Mouse (Mus musculus) right cerebral cortex, adult 2 months (tissue): ENCODE data around the gene Gm20388.

Experiments
- DNase-seq, 2 experiments: peaks; one replicate each; pipeline ENCODE4 v3.0.0; 2021 to 2022; ENCODE audit warnings: low spot score in 2 of 2

The Gm20388 gene

DNA sequence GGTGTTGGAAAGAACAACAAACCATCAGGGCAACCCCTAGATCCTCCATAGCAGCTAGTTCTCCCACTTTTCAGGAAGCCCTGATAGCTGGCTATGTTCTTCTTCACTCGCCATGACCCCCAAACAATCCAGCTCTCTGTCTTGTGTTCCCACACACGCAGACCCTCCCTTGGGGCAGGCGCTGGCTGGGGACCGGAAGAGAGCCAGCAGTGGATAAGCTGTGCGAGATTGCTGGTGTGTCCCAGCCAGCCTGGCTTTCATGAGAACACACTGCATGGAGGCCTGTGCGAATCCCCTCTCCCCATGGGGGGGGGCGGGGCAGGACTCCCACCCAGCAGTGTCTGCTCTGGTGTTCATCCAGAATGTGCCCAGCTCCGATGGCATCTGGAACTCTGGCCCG, 1278.4 kb downstream of the Gm20388 start:
- DNase-seq = no peak

DNA sequence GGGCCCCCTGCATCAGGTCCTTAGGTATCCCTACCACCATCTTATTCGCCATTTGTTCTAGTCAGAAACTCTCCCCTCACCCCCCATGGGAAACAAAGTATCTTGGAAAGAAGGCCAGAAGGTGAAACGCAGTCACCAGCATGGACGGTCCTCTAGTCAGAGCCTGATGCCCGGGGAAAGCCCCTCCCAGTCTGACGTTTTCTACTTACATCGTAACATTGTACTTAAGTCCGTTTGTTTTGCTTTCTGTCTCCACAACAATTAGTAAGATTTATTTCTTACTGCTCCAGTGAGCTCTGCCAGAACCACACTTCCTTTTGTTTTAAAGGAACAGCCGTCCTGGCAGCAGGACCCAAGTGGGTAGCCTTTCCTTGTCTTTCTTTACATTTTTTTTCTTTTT, 1281.8 kb downstream of the Gm20388 start:
- no peak for DNase-seq

DNA sequence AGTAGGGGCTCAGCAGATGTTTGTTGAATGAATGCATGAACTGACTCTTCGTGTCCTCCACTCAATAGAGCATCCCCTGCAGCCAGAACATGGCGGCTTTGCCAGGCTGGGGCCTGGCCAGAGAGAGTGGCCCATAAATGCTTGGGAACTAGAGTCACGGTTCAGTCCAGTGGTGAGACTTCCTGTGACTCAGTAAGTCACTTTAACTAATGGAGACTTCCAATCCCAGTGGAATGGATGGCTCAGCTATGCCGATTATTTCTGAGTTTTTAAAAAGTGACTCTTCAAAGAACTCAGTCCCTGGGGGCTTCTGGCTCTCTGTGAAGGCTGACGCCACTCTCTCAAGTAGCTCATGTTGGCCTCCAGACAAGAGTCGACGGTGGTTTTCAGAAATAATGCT, 1285.3 kb downstream of the Gm20388 start:
- DNase-seq = no peak

DNA sequence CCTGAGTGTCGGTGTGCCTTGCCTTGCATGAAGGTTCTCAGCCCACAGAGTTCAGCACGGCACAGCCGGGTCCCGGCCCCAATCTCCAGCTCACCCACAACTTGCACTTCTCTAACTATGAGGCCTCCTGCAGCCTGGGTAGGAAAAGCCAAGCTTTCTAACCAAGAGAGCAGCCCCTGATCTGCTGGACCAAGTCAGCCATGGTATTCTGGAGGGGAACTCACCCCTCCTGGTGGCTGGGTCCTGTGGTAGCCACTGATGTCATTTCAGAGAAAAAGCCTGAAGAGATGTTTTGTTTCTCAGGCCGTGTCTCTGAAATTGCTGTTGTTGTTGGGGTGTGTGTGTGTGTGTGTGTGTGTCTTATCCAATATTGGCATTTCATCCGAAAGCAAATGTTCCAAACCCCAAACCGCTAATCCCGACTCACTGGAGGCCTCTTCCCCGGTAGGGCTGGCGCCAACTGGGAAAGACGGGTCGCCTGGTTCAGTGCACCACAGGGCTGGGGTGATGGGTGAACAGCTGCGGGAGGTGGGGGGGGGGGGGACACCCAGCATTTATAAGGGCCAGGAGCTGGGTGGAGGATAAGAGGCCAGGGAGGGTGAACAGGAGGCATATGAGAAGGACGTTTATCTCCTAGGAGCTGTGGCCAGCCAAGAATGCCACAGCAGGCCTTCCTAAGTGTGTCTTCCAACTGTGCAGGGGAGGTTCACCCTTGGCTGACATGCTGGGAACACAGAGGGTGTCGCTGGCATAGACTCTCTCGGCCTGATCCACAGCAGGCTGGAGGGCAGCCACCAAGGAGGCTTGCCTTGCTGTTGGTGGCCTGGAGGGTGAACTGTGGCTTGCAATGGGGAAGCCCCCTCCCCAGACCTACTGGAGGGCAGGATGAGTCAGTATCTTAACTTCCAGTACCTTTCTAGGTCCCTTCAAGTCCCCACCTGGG, 1286.4 kb downstream of the Gm20388 start:
- no peak for DNase-seq

DNA sequence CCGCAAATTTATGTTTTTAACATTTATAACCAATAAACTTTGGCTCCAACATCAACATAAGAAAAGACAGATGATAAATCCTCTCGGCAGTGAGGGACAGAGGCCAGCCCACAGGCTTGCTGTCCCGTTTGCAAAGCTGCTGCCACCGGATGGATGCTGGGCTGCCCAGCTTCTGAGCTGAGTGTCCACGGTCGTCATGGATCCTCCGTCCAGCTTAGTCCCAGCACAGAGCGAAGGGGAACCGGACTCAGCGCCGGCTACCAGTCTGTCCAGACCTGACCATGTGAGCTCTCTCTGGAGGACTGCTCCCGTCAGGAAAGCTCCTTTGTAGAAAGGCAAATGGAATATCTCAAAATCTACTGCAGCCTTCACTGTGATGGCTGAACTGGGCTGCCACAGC, 1289.4 kb downstream of the Gm20388 start:
- no peak for DNase-seq

DNA sequence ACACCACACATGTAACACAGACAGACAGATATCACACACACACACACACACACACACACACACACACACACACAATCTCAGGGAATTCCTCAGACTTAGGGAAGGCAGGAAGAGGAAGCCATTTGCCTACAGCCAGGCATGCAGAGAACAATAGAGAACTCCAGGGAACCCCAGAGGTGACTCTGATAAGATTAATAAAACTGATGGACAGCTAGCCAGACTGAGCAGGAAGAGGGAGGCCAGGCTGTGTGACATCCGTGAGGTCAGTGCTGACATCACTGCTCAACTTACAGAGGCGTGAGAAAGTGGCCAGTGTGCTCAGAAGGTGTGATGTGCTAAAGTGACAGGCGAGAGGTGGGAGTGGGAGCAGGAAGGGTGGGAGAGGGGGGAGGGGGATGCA, 1290.3 kb downstream of the Gm20388 start:
- DNase-seq = no peak

DNA sequence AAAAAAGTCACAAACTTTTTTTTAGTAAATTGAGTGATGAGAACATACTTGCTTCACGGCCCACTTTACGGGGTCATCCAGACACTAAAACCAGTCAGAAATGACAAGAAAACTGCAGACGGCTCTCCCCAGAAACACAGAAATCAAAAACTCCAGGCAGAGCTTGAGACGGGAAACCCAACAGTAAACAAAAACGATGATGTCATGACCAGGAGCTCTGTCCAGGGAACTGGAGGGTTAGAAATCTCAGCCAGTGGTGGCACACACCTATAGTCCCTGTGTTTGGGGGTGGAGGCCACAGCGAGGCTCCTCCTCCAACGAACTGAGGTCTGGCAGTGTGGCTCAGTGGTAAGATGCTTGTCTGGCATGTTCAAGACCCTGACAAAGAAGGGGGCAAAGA, 1291.0 kb downstream of the Gm20388 start:
- DNase-seq = no peak

DNA sequence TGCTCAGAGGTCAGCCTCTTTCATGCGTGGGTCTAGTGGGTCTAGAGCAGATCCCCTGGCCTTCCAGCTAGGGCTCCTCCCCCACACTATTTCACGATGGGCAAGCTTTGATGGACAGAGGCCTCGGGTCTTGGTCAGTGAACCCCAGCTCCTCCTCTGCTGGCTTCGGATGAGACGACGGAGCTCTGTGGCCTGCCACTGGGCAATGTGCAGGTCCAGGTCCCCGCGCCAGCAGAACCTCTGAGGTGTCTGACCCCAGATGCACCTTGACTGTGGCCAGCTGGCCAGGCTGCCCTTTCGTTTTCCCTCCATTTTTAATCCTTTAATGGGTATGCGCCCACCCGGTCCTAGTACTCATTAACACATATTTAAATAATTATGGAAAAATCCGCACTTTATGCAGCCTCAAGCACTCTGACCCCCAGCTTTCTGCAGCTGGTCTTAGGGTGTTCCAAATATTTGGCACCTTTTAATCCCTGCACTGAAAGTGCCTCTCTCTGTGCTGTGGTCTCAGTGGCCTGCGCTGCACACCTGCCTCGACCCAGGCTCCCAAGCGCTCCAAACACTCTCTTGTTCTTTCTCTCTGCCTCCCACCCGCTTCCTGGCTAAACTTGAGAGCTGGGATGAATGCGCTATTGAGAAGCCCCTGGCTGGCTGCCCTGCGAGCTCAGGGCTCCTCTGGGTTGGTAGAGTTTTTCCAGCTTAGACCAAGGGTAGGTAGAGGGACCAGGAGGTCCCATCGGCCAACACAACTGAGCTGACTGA, 1293.2 kb downstream of the Gm20388 start:
- DNase-seq = peak; percentile 24 to 56

DNA sequence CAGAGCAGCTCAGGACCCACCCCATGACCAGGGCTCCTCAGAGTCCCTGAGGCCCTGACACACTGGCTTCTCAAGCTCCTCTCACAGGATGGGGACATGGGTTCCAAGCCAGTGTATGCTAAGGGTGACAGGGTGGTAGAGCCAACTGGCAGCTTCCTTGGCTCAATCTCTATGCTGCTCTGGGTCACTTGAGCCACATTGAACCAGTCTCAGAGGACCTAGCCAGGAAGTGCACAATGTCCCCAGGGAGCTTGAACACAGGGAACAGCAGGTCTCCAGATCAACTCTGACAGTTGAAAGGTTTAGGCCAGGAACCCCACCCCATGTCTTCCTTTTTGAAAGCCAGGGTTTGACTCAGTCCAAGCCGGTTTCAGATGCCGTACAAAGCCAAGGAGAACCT, 1296.5 kb downstream of the Gm20388 start:
- no peak for DNase-seq

DNA sequence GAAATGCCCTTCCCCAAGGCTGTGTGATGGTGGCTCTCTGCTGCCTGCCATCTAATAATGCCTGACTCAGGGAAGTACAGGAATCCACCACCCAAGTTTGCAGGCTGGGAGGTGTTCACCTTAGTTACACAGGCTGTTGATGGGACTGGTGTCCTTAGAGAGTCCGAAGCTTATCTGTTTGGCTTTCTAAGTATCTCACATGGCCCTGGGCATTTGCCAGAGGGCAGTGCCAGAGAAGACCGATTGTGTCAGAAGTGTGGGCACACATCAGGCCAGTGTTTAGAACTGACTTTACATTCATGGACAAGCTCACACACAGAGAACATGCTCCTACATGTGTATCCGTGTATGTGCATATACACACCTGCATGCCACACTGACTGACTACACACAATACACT, 1300.0 kb downstream of the Gm20388 start:
- DNase-seq = no peak

DNA sequence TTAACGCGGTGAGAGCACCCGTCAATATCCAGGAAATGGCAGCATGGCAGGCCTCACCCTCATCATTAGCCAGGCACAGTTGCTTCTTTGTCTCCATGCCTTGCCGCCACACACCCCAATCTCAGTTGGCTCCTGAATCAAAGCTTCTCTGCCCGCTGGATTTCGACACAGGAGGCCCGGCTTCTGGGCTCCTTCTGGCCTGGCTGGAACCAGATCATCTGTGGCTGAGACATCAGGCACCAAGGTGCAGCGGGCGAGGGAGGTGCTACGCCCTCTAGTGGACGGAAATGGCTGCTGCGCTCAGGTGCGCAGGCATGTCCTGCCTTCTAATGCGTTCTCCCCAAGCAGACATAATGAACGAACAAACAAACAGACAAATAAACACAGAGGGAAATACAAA, 1302.6 kb downstream of the Gm20388 start:
- no peak for DNase-seq

DNA sequence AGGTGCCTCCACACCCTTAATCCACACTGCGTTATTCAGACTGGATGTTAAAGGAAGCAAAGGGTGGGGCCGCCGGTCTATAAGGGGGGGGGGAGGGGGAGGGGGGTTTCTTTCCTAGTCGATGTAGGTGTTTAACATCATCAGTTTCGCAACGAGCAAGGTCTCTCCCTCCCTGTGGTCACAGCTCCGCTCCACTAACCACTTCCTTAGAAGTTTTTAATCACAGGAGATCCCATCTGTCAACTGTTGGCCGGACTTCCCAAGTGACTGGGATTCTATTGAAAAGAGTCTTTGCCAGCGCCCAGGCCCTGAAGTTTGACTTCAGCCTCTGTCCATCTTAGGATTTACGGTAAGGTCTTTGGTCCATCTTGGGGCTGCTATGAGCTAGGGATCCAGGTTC, 1303.0 kb downstream of the Gm20388 start:
- DNase-seq = no peak

DNA sequence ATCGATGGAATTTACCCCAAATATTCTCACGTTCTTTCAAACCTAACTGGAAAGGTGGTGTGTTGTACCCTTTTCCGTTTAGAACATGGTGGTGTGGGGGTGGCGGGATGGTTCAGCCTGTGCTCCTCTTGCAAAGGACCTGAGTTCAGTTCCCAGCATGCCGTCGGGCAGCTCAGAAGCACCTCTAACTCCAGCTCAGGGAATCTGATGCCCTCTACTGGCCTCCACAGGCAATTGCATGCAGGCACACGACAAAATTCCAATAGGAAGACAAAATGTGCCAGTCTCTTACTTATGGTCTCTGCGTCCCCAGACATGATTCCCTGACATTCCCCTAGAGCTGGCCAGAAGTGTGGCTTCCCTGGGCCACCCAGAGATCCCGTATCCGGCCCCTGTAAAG, 1304.3 kb downstream of the Gm20388 start:
- DNase-seq = no peak

DNA sequence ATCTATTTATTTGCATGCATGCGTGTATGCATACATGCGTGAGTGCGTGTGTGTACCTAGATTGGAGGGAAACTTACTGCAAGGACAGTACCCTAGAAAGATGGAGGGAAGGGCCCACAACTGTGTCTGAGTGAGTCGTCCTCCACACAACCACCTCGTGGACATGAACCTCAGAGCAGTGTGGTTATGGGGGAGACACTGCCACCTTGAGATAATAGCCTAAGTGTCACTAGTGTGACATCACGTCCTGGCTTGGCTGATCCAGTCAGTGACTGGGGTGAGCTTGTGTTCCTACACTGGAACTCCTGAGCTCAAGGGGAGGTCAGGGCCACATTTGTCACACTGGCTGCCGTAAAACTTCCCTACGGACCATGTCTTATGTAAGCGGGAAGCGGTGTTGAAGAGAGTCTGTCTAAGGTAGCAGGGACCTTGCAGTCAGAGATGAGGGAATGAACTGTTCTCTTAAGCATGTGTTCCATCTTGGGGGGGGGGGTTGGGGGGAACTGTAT, 1305.9 kb downstream of the Gm20388 start:
- DNase-seq = no peak

DNA sequence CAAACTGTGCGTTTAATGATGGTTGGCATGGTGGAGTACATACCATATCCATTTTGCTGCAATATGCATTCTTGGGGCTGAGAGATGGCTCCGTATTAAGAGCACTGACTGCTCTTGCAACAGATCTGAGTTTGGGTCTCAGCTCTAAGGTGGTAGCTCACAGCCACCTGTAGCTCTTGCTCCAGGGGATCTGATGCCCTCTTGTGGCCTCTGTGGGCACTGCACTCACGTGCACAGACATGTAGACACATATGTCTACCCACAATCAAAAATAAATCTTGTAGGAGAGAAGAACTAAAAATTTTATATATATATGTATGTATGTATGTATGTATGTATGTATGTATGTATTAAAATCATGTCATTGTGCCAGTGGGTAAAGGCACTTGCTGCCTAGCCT, 1307.8 kb downstream of the Gm20388 start:
- no peak for DNase-seq

DNA sequence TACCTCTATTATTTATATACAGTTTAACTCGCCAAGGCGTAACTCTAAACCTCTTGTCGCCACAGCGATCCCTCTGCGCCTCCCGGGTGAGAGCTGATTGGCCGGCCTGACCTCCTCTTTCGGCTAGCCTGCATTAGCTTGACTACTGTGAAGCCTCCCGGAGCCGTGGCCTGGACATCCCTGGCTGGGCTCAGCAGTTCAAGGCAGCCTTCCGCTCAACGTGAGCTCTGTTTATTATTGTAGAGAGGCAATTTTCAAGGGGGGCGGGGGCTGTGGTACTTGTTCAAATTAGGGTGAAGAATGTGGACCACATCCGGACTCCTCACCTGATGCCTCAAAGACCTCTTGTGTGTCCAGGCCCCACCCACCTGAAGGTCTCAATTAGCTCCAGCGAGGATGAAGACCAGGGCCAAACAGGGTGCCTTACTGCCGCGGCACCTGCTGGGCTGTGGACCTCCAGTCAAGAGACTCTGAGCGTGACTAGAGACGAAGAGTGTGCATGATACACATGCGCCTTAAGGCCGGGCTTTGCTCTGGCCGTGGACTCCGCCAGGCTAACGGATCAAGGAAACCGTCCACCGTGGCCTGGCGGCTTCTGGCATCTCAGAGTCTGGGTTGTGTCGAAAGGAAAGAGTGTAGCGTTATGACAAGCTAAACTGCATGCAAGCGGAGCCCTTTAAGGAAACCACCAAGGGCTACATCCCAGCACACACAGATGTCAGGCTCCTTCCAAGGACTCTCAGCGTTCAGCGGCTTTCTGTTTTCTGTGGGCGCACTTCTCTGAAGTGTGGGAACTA, 1309.7 kb downstream of the Gm20388 start:
- no peak for DNase-seq

DNA sequence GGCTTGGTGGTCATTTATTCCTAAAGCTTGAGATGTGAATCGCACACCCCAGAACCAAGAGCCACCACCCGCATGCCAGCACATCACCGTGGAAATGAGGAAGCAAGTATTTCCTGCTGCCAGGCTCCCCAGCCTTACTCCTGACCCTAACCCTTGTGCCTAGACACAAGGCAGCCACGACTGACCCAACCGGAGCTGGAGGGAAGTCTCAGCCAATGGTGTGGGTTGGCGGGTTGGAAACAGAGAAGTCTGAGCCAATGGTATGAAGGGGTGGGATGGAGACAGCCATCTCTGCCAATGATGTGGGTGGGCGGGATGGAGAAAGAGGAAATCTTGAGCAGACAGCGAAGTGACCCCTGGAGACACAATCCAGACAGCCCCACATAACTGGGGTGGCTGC, 1314.1 kb downstream of the Gm20388 start:
- no peak for DNase-seq

DNA sequence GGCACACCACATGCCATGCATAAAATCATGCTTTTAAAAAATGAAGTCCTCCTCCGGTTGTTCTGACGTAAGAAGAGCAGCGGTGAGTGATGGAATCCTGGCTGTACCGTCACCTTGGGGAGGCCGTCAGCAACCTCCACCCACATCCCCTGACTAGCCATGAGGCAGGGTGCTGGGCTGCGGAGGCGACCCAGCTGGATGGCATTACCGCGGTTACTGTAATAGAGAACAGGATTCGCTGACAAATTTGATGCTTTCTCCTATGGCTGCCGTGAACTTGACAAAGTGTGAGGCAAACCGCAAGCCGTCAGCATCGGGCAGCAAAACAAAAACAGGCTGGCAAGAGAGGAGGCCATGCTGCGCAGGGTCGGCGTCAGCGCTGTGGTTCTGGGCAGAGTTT, 1317.1 kb downstream of the Gm20388 start:
- DNase-seq = peak; percentile 33 to 38

DNA sequence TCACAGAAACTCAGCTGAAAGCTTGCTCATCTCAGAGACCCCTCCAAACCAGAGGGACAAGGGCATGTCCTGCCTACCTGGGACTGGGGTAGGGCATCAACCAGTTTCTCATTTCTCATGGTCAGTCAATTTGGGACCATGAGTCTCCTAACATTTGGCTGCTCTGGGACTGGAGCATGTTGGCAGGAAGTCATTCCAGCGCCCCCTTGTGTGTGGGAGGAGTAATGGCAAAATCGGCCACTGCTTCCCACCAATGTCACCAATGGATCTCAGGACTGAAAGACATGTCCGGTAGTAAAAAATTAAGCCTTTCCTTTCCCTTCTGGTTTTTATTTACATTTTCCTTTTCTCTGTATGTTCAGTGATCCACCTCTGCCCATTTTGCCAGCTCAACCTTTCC, 1318.3 kb downstream of the Gm20388 start:
- no peak for DNase-seq

DNA sequence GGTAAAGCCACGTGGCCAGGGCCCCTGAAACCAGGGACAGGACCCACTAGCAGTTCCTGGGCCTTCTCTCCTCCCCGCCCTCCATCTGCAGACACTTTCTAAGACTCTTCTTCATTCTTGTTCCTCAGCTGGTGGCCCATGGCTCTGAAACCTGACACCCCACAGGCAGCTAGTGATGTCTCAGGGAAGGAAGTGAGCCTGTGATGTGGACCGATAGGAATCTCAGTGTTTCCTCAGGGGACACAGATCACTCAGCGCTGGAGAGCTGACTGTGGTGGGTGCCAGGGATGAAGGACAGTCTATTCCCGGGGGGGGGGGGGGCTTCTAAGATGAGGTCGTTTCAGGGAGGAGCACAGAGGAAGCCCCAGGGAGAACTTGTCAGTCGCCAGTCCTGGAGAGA, 1318.9 kb downstream of the Gm20388 start:
- no peak for DNase-seq

DNA sequence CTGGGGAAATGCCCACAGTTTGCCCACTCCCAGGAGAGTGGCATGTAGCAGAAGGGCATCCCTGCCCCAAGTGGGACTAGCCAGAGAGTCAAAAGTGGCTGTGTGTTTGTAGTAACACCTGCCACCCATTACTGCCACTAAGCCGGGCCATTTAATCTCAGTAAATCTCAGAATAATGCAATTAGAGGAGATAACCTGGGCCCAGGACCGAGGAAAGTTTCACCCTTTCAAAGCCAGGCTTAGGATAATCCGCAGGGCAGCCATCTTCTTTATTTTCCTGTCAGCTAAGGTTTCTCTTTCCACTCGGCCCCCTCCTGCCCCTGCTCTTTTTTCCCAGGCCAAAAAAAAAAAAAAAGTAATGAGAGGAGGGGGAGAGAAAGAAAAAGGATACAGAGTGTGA, 1322.6 kb downstream of the Gm20388 start:
- no peak for DNase-seq

DNA sequence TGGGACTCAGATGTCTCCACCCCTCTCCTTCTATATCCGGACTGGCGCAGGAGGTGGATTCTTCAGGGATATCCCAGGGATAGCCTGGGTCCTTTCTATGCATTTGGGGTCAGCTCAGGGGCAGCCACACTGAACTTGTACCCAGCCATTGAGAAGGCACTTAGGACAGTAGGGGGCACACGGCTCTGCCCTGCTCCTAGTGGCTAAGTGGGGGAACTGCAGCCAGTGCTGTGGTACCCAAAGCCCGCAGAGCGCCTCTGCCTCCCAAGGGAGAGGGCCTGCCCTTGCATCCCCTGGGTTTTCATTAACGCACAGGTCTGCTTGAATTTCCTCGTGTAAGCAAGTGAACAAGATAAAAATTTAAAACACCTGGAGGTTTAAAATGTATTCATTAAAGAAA, 1324.3 kb downstream of the Gm20388 start:
- DNase-seq = no peak
